Mouse (Mus musculus): ENCODE data around the gene Ier2. TPM values are rescaled to one million over a fixed set of nuclear protein-coding genes. Genes with fewer than 3 reads are reported as not detected.
A peak's percentile ranks its signal among the peaks of the same experiment; 100 is the strongest.

Gene Ier2
- polyA plus RNA-seq, 1 experiment from 2014 or later = 22.5 TPM

DNA sequence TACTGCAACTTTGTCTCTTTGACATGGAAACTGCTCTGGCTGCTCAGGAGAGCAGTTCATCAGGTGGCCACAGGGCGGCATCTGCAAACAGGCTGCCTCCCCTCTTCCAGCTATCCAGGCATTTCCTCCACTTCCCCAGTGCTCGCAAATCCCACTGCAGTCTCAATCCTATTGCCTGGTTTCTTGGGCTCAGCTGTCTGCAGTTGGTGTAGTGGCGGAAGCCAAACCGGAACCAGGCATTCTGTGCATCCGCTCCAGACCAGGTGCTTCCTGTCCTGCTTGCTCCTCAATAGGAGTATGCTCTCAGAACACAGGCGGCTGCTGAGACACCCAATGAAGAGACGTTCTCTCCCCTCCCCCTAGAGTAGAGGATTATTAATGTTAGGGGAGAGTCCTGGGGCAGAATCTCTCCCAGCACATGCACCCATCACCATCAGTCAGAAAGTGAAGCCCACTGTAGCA is 37.2 kb upstream of the Ier2 start:
- Histone ChIP-seq H3K27me3 (replicated peaks; ENCODE audit: control insufficient read depth, insufficient read depth, low read length) (peaks cover 27% of the 10 kb centered on the region), H3K4me3 (replicated peaks; ENCODE audit: low read length) (no peak overlapping the region), H3K4me1 (replicated peaks; ENCODE audit: control insufficient read depth, insufficient read depth, low read length) (peaks cover 27% of the 10 kb centered on the region), H3K9ac (replicated peaks; ENCODE audit: low read depth, low read length) (no peak overlapping the region), H3K9me3 (ENCODE audit: control insufficient read depth, low read length) (no peaks in the 10 kb centered on the region), H3K4me2 (ENCODE audit: low read length) (no peak overlapping the region), H3K27ac (ENCODE audit: low read length) (peak overlapping the region; percentile 51), H3K36me3 (ENCODE audit: control insufficient read depth, insufficient read depth) (peaks cover 16% of the 10 kb centered on the region; the same call in 1 of the 2 replicates)
- peak; percentile 25; the same call in 1 of the 2 replicates for ATAC-seq
- 59% methylated on average over 7 of the region's 7 CpGs for WGBS

- Histone ChIP-seq H3K9ac (replicated peaks; ENCODE audit: low read depth, low read length) (no peak overlapping the region), H3K27ac (ENCODE audit: low read length) (peak overlapping the region; percentile 57; the same call in 1 of the 2 replicates), H3K27me3 (replicated peaks; ENCODE audit: control insufficient read depth, insufficient read depth, low read length) (peaks cover 25% of the 10 kb centered on the region), H3K4me3 (replicated peaks; ENCODE audit: low read length) (no peak overlapping the region), H3K9me3 (ENCODE audit: control insufficient read depth, low read length) (no peaks in the 10 kb centered on the region), H3K36me3 (ENCODE audit: control insufficient read depth, insufficient read depth) (peaks cover 16% of the 10 kb centered on the region; the same call in 1 of the 2 replicates), H3K4me1 (replicated peaks; ENCODE audit: control insufficient read depth, insufficient read depth, low read length) (peaks cover 20% of the 10 kb centered on the region), H3K4me2 (ENCODE audit: low read length) (no peak overlapping the region)
- 71% methylated on average over 9 of the region's 9 CpGs for WGBS
- ATAC-seq = no peak
These were observed 36.3 kb upstream of the Ier2 start for GRCm38 (mm10) chr8:84698929-84699401.

- Histone ChIP-seq H3K36me3 (ENCODE audit: control insufficient read depth, insufficient read depth) (peaks cover 16% of the 10 kb centered on the region; the same call in 1 of the 2 replicates), H3K9ac (replicated peaks; ENCODE audit: low read depth, low read length) (no peak overlapping the region), H3K27ac (ENCODE audit: low read length) (no peak overlapping the region), H3K4me1 (replicated peaks; ENCODE audit: control insufficient read depth, insufficient read depth, low read length) (peaks cover 13% of the 10 kb centered on the region; the same call in 1 of the 2 replicates), H3K9me3 (ENCODE audit: control insufficient read depth, low read length) (no peaks in the 10 kb centered on the region), H3K4me2 (ENCODE audit: low read length) (no peak overlapping the region), H3K27me3 (replicated peaks; ENCODE audit: control insufficient read depth, insufficient read depth, low read length) (peaks cover 22% of the 10 kb centered on the region), H3K4me3 (replicated peaks; ENCODE audit: low read length) (no peak overlapping the region)
- 94% methylated on average over 5 of the region's 5 CpGs for WGBS
- no peak for ATAC-seq
These were observed 35.6 kb upstream of the Ier2 start for GRCm38 (mm10) chr8:84698288-84698687.

DNA sequence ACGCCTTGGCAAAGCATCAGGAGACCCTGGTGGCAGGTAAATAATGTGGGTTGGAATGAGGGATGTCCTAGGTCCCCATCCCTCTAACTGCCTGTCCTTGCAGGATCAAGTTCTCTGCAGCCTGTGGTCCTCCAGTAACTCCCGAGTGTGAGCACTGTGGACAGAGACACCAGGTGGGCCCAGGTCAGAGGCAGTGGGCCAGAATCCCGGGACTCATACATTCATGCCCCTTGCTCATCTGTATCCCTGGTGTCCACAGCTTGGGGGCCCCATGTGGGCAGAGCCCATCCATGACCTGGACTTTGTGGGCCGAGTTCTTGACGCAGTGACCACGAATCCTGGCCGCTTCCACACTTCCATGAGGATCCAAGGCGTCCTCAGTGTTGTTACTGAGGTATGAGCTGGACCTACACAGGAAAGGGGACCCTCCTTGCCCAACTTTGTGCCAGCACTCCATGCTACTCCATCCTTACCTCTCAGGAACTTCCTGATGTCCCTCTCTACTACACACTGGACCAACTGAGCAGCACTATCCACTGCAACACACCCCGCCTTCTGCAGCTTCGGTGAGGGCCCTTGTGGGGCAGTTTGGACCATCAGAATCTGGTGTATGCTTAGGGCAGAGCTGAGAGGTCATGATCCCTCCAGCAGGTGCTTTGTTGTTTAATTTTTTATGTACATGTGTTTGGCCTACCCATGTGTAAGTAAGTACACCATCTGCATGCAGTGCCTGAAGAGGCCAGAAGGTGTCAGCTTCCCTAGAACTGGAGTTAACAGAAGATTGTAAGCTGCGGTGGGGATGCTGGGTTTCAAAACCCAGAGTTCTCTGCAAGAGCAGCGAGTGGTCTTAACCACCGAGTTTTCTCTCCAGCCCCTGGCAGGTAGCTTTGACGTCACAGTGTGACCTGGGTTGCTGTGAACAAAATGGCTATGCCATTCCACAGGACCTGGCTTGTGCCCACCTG is 34.8 kb upstream of the Ier2 start:
- WGBS = 82% methylated on average over 14 of the region's 14 CpGs
- no peak for ATAC-seq
- Histone ChIP-seq H3K27ac (ENCODE audit: low read length) (no peak overlapping the region), H3K9ac (replicated peaks; ENCODE audit: low read depth, low read length) (no peak overlapping the region), H3K36me3 (ENCODE audit: control insufficient read depth, insufficient read depth) (peaks cover 16% of the 10 kb centered on the region; the same call in 1 of the 2 replicates), H3K4me3 (replicated peaks; ENCODE audit: low read length) (no peak overlapping the region), H3K4me2 (ENCODE audit: low read length) (no peak overlapping the region), H3K9me3 (ENCODE audit: control insufficient read depth, low read length) (no peaks in the 10 kb centered on the region), H3K4me1 (replicated peaks; ENCODE audit: control insufficient read depth, insufficient read depth, low read length) (peaks cover 10% of the 10 kb centered on the region; the same call in 1 of the 2 replicates), H3K27me3 (replicated peaks; ENCODE audit: control insufficient read depth, insufficient read depth, low read length) (peaks cover 13% of the 10 kb centered on the region)

DNA sequence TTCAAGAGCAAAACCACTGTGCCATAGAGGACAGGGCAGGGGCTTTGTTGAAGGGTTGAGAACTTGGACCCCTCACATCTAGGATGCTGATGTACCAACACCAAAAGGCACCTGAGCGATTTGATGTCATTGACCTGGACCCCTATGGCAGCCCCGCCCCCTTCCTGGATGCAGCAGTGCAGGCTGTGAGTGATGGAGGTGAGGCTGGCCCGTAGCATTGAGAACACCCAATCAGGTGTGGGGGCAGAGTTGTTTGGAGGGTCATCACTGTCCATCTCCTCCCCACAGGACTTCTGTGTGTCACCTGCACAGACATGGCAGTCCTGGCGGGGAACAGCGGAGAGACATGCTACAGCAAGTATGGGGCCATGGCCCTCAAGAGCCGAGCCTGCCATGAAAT is 32.5 kb upstream of the Ier2 start:
- H3K27me3 ChIP-seq (replicated peaks; ENCODE audit: control insufficient read depth, insufficient read depth, low read length) = no peaks in the 10 kb centered on the region
- H3K4me1 ChIP-seq (replicated peaks; ENCODE audit: control insufficient read depth, insufficient read depth, low read length) = peaks cover 7% of the 10 kb centered on the region
- H3K4me2 ChIP-seq (ENCODE audit: low read length) = no peak overlapping the region
- WGBS = 94% methylated on average over 6 of the region's 6 CpGs
- no peak overlapping the region for H3K9ac ChIP-seq (replicated peaks; ENCODE audit: low read depth, low read length)
- H3K9me3 ChIP-seq (ENCODE audit: control insufficient read depth, low read length) = no peaks in the 10 kb centered on the region
- no peak overlapping the region for H3K4me3 ChIP-seq (replicated peaks; ENCODE audit: low read length)
- no peak overlapping the region for H3K27ac ChIP-seq (ENCODE audit: low read length)
- ATAC-seq = no peak
- H3K36me3 ChIP-seq (ENCODE audit: control insufficient read depth, insufficient read depth) = peaks cover 17% of the 10 kb centered on the region; the same call in 1 of the 2 replicates

- Histone ChIP-seq H3K9me3 (ENCODE audit: control insufficient read depth, low read length) (no peaks in the 10 kb centered on the region), H3K27ac (ENCODE audit: low read length) (no peak overlapping the region), H3K4me1 (replicated peaks; ENCODE audit: control insufficient read depth, insufficient read depth, low read length) (peaks cover 15% of the 10 kb centered on the region), H3K4me2 (ENCODE audit: low read length) (no peak overlapping the region), H3K27me3 (replicated peaks; ENCODE audit: control insufficient read depth, insufficient read depth, low read length) (no peaks in the 10 kb centered on the region), H3K4me3 (replicated peaks; ENCODE audit: low read length) (no peak overlapping the region), H3K36me3 (ENCODE audit: control insufficient read depth, insufficient read depth) (peaks cover 12% of the 10 kb centered on the region; the same call in 1 of the 2 replicates), H3K9ac (replicated peaks; ENCODE audit: low read depth, low read length) (no peak overlapping the region)
- 75% methylated on average over 4 of the region's 4 CpGs for WGBS
- no peak for ATAC-seq
These were observed 30.7 kb upstream of the Ier2 start for GRCm38 (mm10) chr8:84693332-84693731.

- Histone ChIP-seq H3K27me3 (replicated peaks; ENCODE audit: control insufficient read depth, insufficient read depth, low read length) (no peaks in the 10 kb centered on the region), H3K27ac (ENCODE audit: low read length) (no peak overlapping the region), H3K9ac (replicated peaks; ENCODE audit: low read depth, low read length) (peak overlapping the region; percentile 64), H3K4me2 (ENCODE audit: low read length) (peak overlapping the region; percentile 93), H3K4me1 (replicated peaks; ENCODE audit: control insufficient read depth, insufficient read depth, low read length) (peaks cover 41% of the 10 kb centered on the region), H3K9me3 (ENCODE audit: control insufficient read depth, low read length) (no peaks in the 10 kb centered on the region), H3K4me3 (replicated peaks; ENCODE audit: low read length) (peak overlapping the region; percentile 77), H3K36me3 (ENCODE audit: control insufficient read depth, insufficient read depth) (0 out of 2 replicates have a peak, but pooled peaks cover 2% of the 10 kb centered on the region)
- WGBS = under 1% methylated on average over 47 of the region's 47 CpGs
- ATAC-seq = peak; percentile 88
These were observed 26.7 kb upstream of the Ier2 start for GRCm38 (mm10) chr8:84689091-84689915.

DNA sequence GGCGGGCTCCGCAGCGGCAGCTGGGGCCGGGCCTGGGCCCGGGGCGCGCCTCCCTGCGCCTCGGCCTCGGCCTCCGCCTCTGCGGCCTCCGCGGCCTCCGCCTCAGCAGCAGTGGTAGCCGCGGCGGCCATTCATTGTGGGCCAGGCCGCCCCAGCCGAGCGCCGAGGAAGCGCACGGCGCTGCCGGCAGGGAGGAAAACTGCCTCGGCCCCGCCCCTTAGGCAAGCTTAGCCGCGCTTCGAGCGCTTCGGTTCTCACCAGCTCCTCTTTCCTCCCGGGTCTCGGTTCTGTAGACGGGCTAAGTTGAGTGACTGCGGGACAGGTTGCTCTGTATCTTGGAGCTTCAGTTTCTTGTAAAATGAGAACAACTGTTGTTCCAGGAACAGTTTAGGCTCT is 25.1 kb upstream of the Ier2 start, which contains the start of gene Nacc1:
Gene Nacc1, minus strand, starts transcription at position 158 of the 396 bp plus-strand sequence.
- under 1% methylated on average over 24 of the region's 37 CpGs for WGBS
- H3K9me3 ChIP-seq (ENCODE audit: control insufficient read depth, low read length) = no peaks in the 10 kb centered on the region
- H3K27me3 ChIP-seq (replicated peaks; ENCODE audit: control insufficient read depth, insufficient read depth, low read length) = no peaks in the 10 kb centered on the region
- peak within 1 kb of the TSS; percentile 56 for H3K4me2 ChIP-seq (ENCODE audit: low read length)
- H3K9ac ChIP-seq (replicated peaks; ENCODE audit: low read depth, low read length) = peak within 1 kb of the TSS; percentile 95
- peak; percentile 90 for ATAC-seq
- H3K27ac ChIP-seq (ENCODE audit: low read length) = peak within 1 kb of the TSS; percentile 74
- peaks cover 41% of the 10 kb centered on the region for H3K4me1 ChIP-seq (replicated peaks; ENCODE audit: control insufficient read depth, insufficient read depth, low read length)
- H3K36me3 ChIP-seq (ENCODE audit: control insufficient read depth, insufficient read depth) = 0 out of 2 replicates have a peak, but pooled peaks cover 2% of the 10 kb centered on the region
- peak within 1 kb of the TSS; percentile 99 for H3K4me3 ChIP-seq (replicated peaks; ENCODE audit: low read length)

Measured in forebrain, embryonic 16.5 days (tissue).